Mouse (Mus musculus) adrenal gland, adult (tissue): ENCODE measurements around the gene Gm29289.
"Not testable (repeated sequence)": the region's sequence is repeated elsewhere in the genome, so short reads cannot be mapped to it uniquely, and the experiment has no call there.

Experiments
- DNase-seq, 2 experiments: peaks; one replicate each; pipeline ENCODE4 v3.0.0; 2022 to 2023; ENCODE audit warnings: low spot score in 1 of 2; ENCODE audit not compliant: inconsistent age in 2 of 2

Gm29289 gene

GRCm38 (mm10) chrY:2932282-2932681 is at the start of gene Gm29289:
Gm29289 (plus strand) TSS chrY:2932582.
- not testable (repeated sequence) for DNase-seq

- DNase-seq, result not testable (repeated sequence)
These were observed 31.7 kb upstream of the Gm29289 start, which contains the start of gene Gm10352 for GRCm38 (mm10) chrY:2900689-2901088. Gm10352 (plus strand) TSS chrY:2900989.
